Mouse (Mus musculus): ENCODE measurements around the gene Sgcd. TPM values are rescaled to one million over a fixed set of nuclear protein-coding genes. Genes with fewer than 3 reads are reported as not detected.

Gene Sgcd
- total and polyA plus RNA-seq, 3 experiments = 0.38 to 2.4 (median 0.43) TPM

GRCm38 (mm10) chr11:47114366-47114765 lies 874.4 kb downstream of the Sgcd start:
- Histone ChIP-seq H3K27ac (ENCODE audit: insufficient read depth, low read depth) (no peak overlapping the region), H3K4me3 (replicated peaks in 1 of 3; ENCODE audit: low read depth in 2 of 3, low read length in 2 of 3, poor library complexity in 1 of 3) (no peak overlapping the region), H3K9ac (ENCODE audit: insufficient read depth, low read depth) (no peak overlapping the region), H3K4me1 (ENCODE audit: control insufficient read depth in 1 of 2, insufficient read depth in 2 of 2) (no peaks in the 10 kb centered on the region), H3K36me3 (replicated peaks in 1 of 2; ENCODE audit: control insufficient read depth in 1 of 2, insufficient read depth in 1 of 2, low read length in 1 of 2) (no peaks in the 10 kb centered on the region), H3K27me3 (replicated peaks) (no peaks in the 10 kb centered on the region), H3K79me2 (replicated peaks; ENCODE audit: control insufficient read depth, extremely low read depth, insufficient read depth, poor library complexity, severe bottlenecking) (no peaks in the 10 kb centered on the region), H3K4me2 (ENCODE audit: insufficient read depth, low read depth, poor library complexity, severe bottlenecking) (no peak overlapping the region), H3K9me3 (replicated peaks; ENCODE audit: low read length) (no peaks in the 10 kb centered on the region)
- TF ChIP-seq HCFC1 (IDR thresholded peaks at IDR 0.05; ENCODE audit: low read depth, low read length) = no peak
- no peak for TF ChIP-seq ZNF384 (IDR thresholded peaks at IDR 0.05; ENCODE audit: low read depth, low read length)
- no peak for TF ChIP-seq UBTF (IDR thresholded peaks at IDR 0.05; ENCODE audit: low read depth, low read length)
- TF ChIP-seq IRF4 (IDR thresholded peaks at IDR 0.05; ENCODE audit: low read depth, low read length) = no peak
- TF ChIP-seq CHD2 (IDR thresholded peaks at IDR 0.05; ENCODE audit: low read length) = no peak
- TF ChIP-seq ETS1 (conservative IDR thresholded peaks at IDR 0.05; ENCODE audit: low read depth, low read length) = no peak
- TF ChIP-seq MEF2A (IDR thresholded peaks at IDR 0.05; ENCODE audit: borderline replicate concordance, low read depth, low read length) = no peak
- no peak for TF ChIP-seq JUND (conservative IDR thresholded peaks at IDR 0.05; ENCODE audit: low read depth, low read length)
- no peak for TF ChIP-seq CTCF (conservative IDR thresholded peaks at IDR 0.05 in 1 of 2, IDR thresholded peaks at IDR 0.05 in 1 of 2; ENCODE audit: low read depth in 2 of 2, low read length in 2 of 2)
- no peak for TF ChIP-seq NELFE (IDR thresholded peaks at IDR 0.05; ENCODE audit: low read depth, low read length)
- TF ChIP-seq GABPA (IDR thresholded peaks at IDR 0.05; ENCODE audit: insufficient replicate concordance, low read depth, low read length) = no peak
- no peak for TF ChIP-seq BHLHE40 (IDR thresholded peaks at IDR 0.05; ENCODE audit: low read depth, low read length)
- no peak for TF ChIP-seq ZMIZ1 (IDR thresholded peaks at IDR 0.05; ENCODE audit: low read depth, low read length)
- no peak for DNase-seq (ENCODE audit: extremely low read depth)
- dilution Hi-C loops (cut with MboI; ENCODE audit: extremely low pct_ligation_motif_present, extremely low pct_unique_long_range_greater_than_20kb, low sequenced_read_pairs) = no loop called here
- in situ Hi-C loops (cut with MboI; ENCODE audit: low pct_ligation_motif_present, low pct_unique_long_range_greater_than_20kb, low sequenced_read_pairs) = no loop called here

- Histone ChIP-seq H3K4me3 (replicated peaks in 1 of 3; ENCODE audit: low read depth in 2 of 3, low read length in 2 of 3, poor library complexity in 1 of 3) (no peak overlapping the region), H3K79me2 (replicated peaks; ENCODE audit: control insufficient read depth, extremely low read depth, insufficient read depth, poor library complexity, severe bottlenecking) (no peaks in the 10 kb centered on the region), H3K9me3 (replicated peaks; ENCODE audit: low read length) (no peaks in the 10 kb centered on the region), H3K4me2 (ENCODE audit: insufficient read depth, low read depth, poor library complexity, severe bottlenecking) (no peak overlapping the region), H3K9ac (ENCODE audit: insufficient read depth, low read depth) (no peak overlapping the region), H3K27me3 (replicated peaks) (no peaks in the 10 kb centered on the region), H3K4me1 (ENCODE audit: control insufficient read depth in 1 of 2, insufficient read depth in 2 of 2) (no peaks in the 10 kb centered on the region), H3K36me3 (replicated peaks in 1 of 2; ENCODE audit: control insufficient read depth in 1 of 2, insufficient read depth in 1 of 2, low read length in 1 of 2) (no peaks in the 10 kb centered on the region), H3K27ac (ENCODE audit: insufficient read depth, low read depth) (no peak overlapping the region)
- TF ChIP-seq JUND (conservative IDR thresholded peaks at IDR 0.05; ENCODE audit: low read depth, low read length) = no peak
- TF ChIP-seq RAD21 (IDR thresholded peaks at IDR 0.05; ENCODE audit: low read depth, low read length) = no peak
- TF ChIP-seq TBP (conservative IDR thresholded peaks at IDR 0.05; ENCODE audit: low read depth, low read length) = no peak
- TF ChIP-seq HCFC1 (IDR thresholded peaks at IDR 0.05; ENCODE audit: low read depth, low read length) = no peak
- TF ChIP-seq MAFK (IDR thresholded peaks at IDR 0.05; ENCODE audit: insufficient replicate concordance, low read length) = no peak
- TF ChIP-seq USF1 (IDR thresholded peaks at IDR 0.05; ENCODE audit: low read depth, low read length) = no peak
- no peak for TF ChIP-seq MXI1 (IDR thresholded peaks at IDR 0.05; ENCODE audit: low read depth, low read length)
- no peak for TF ChIP-seq ZMIZ1 (IDR thresholded peaks at IDR 0.05; ENCODE audit: low read depth, low read length)
- no peak for TF ChIP-seq EP300 (IDR thresholded peaks at IDR 0.05; ENCODE audit: low read length)
- in situ Hi-C loops (cut with MboI; ENCODE audit: low pct_ligation_motif_present, low pct_unique_long_range_greater_than_20kb, low sequenced_read_pairs) = no loop called here
- dilution Hi-C loops (cut with MboI; ENCODE audit: extremely low pct_ligation_motif_present, extremely low pct_unique_long_range_greater_than_20kb, low sequenced_read_pairs) = no loop called here
- no peak for DNase-seq (ENCODE audit: extremely low read depth)
Measured at GRCm38 (mm10) chr11:47113081-47113480, 875.7 kb downstream of the Sgcd start.
